Mouse (Mus musculus) A20 (cell line): ENCODE measurements at regions not wholly inside any gene's neighbourhood (a gene's known extent, or its start where the extent isn't known, plus 50 kb on each side); places are given as distances from the start of the nearest gene placed in this dataset.

Source experiments
- DNase-seq: peaks from one replicate; pipeline ENCODE4 v3.0.0-alpha.2; 2011; ENCODE audit warnings: low read depth, low spot score

GRCm38 (mm10) chr10:17352202-17352994 is 370.6 kb upstream of the Cited2 start:
- no peak for DNase-seq

DNA sequence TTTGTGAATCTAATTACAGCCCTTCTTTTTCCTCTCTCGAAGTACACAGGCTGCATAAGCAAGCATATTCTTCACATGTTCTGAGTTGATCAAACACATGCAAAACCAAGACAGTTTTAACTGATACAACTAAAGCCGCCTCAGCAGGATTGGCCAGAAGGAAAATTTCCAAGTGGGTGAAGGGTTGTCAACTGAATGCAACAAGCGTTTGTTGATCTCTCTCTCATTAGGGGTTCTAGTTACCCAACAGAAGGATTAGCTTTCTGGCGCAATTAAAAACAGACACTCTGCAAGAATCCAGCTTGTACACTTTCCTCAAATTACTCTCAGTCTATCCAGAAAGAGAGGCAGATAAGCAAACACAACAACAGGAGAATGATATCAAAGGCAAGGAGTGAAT is 367.5 kb upstream of the Cited2 start:
- no peak for DNase-seq

- DNase-seq: no peak
Measured at GRCm38 (mm10) chr10:17356041-17356440, 367.0 kb upstream of the Cited2 start.

DNA sequence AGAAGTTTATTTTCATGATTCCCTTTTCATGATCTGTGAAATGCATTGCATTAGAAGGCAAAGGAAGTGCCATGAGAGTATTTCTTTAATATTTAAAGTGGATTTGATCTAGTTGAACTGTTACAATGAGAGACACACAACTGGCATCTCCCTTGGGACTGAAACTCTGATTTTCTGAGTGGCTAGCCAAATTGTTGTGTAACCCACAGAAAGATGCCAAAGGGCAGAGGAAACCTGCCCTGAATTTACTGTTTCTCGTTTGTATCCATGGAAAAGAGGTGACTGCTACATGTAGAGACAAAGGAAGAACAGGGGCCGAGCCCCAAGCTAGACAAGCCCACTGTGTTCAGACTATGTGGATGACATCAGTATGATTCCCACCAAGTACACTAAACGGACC is 360.4 kb upstream of the Cited2 start:
- DNase-seq: no peak

GRCm38 (mm10) chr10:17366042-17366740 is 356.8 kb upstream of the Cited2 start:
- no peak for DNase-seq

- no peak for DNase-seq
Measured at GRCm38 (mm10) chr10:17367026-17367425, 356.0 kb upstream of the Cited2 start.

DNA sequence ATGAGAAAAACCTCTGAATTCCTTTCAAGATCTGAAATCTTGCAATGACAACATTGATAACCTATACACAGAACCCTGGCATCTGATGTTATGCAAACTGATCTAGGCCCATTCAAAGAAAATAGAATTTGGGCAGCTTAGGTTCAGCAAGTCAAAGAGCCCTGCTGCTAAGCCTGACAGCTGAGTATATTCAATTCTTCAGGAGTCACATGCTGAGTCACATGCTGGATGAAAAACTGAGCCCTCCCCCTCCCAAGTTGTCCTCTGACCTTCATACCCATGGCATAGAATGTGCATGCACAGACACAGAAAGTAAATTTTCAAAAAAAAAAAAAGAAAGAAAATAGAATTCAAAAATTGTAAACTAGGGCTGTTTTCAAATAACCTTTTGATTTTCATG is 355.6 kb upstream of the Cited2 start:
- no peak for DNase-seq

DNA sequence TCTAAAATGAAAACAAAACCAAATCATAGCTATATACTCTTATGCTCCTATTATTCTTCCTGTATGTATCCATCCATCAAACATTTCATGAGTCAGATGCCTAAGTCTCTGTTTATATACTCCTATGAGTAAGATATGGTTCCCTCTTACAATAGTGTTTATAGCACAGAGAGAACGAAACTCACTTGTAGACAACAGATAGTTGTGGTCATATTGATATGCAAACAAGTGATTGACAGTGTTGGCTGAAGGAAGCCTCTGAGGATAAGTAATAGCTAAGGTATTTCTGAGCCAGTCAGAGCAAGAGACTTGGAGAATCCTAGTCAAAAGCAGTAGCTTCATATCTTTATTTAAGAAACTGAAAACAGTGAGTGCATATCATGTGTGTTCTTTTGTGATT is 354.4 kb upstream of the Cited2 start:
- no peak for DNase-seq

- DNase-seq: no peak
Measured at GRCm38 (mm10) chr10:17372905-17373304, 350.1 kb upstream of the Cited2 start.

DNA sequence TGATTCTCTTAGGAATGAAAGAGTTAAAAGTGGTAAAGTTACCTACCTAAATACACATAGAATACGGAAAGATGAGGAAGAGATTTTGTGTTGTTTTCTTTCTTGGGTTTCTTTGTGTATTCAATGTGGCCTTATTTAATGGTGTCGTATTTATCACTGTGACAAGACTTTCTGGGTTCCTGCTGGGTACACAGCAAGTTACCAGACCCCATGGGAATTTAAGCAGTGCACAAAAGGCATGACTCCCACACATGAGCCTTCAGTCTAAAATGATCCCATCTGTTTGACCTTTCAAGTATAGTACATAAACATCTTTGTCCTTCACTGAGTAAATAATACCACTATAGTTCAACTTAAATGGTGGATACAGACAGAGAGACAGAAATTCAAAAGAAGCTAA is 349.0 kb upstream of the Cited2 start:
- DNase-seq: no peak

DNA sequence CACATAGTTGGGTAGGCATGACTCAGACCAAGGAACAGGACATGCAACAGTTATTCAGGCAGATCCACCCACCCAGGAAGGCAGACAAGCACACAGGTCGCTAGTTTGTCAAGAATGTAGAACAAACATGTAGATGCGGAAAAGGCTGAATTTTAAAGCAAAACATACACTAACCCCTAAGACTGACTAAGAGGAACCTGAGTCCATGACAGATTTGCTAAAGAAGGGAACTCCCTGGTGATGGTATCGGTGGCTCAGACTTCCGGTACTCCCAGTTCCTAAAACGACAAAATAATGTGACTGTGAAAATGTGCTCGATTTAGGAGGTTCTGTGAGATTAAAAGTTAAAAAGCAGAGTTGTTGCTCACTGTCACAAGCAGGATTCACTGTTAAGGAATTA is 340.0 kb upstream of the Cited2 start:
- DNase-seq: no peak

- DNase-seq: no peak
Measured at GRCm38 (mm10) chr10:17385181-17385580, 337.8 kb upstream of the Cited2 start.

GRCm38 (mm10) chr10:17387296-17387695 is 335.7 kb upstream of the Cited2 start:
- no peak for DNase-seq

DNA sequence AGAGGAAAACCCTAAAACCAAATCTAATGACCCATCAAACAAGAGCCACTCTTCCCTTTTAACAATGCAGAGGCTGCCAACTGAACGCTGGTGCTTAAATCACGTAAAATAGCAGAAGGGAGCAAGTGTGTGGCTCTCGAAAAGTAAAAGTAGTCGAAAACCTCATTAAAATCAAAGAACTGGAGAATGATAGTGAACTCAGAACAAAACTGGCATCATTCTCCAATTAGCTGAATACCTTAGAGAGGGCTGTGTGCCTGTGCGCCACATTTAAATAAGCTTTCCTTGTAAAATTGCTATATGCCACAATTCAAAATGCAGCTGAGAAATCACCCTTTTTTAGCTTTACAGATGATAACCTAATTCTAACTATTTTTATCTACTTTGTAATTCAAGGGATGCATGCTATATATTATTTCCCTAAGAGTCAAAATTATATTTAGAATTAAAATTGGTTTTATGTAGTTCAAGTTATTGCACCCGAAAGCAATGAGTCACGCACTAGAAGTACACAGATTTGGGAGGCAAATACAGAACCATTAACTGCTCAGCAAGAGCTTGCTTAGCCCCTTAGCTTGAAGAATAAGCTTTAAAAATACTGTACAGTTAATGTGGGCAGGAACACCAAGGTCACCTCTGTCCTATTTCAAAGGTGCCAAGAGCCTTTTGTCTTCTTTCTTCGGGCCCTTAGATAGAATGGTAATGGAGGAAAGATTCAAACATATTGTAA is 327.4 kb upstream of the Cited2 start:
- no peak for DNase-seq

DNA sequence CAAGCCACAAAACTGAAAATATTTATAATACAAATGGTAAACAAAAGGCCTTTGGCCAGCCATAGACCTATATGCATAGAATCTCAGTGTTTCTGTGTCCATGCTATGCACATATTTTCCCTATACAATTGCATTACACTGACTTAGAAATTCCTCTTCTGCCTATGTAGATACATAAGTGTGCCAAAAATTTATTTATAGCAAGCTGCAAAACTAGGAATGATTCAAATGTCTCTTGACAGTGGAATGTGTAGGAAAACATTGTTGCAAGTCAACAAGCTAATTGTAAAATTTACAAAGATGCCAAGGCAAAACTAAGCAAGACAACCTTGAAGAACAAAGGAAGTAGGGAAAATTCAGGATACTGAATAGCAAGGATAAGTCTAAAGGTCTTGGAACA is 319.1 kb upstream of the Cited2 start:
- no peak for DNase-seq

- peak; percentile 11 for DNase-seq
Measured at GRCm38 (mm10) chr10:17407854-17408606, 315.0 kb upstream of the Cited2 start.

- DNase-seq: no peak
Measured at GRCm38 (mm10) chr10:17408781-17409180, 314.2 kb upstream of the Cited2 start.

GRCm38 (mm10) chr10:17411300-17411987 is 311.6 kb upstream of the Cited2 start:
- DNase-seq: no peak

- no peak for DNase-seq
Measured at GRCm38 (mm10) chr10:17415112-17415511, 307.9 kb upstream of the Cited2 start.

- peak; percentile 61 for DNase-seq
Measured at GRCm38 (mm10) chr10:17416121-17416520, 306.9 kb upstream of the Cited2 start.

DNA sequence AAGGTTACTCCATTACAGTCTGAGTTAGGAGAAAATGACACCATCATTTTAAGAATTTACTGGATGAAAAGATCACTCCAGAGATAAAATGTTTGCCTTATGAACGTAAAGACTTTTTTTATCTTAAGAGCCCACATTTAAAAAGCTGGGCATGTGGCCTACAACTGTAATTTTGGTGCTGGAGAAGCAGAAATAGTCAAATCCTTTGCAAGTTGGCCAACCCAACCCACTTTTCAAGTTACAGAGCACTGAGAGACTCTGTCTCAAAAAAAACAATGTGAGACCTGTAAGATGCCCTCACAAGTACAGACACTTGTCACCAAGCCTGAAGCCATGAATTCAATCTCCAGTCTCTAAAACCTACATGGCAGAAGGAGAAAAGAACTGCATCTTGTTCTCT is 305.6 kb upstream of the Cited2 start:
- no peak for DNase-seq
